Mouse (Mus musculus): ENCODE results near the gene Olfr1458.

The Olfr1458 gene

GRCm38 (mm10) chr19:13106675-13107074, at the start of gene Olfr1458:
Gene Olfr1458 (minus strand): TSS chr19:13106775.
- no peak for DNase-seq

- no peak for DNase-seq
Measured at GRCm38 (mm10) chr19:13149449-13149848, 42.9 kb upstream of the Olfr1458 start, which contains the start of gene Olfr1459. Gene Olfr1459 (minus strand): TSS chr19:13149549.

GRCm38 (mm10) chr19:13097791-13098190, 8.8 kb downstream of the Olfr1458 start, which contains the start of gene Olfr1457:
Gene Olfr1457 (minus strand): TSS chr19:13097891.
- no peak for DNase-seq

GRCm38 (mm10) chr19:13093908-13094307, 12.7 kb downstream of the Olfr1458 start:
- DNase-seq: no peak

GRCm38 (mm10) chr19:13060310-13060709, 46.3 kb downstream of the Olfr1458 start, which contains the start of gene Olfr1454:
Gene Olfr1454 (plus strand): TSS chr19:13060610.
- DNase-seq: no peak

All from kidney, adult 9 months (tissue).